Mouse (Mus musculus) CH12.LX (cell line): ENCODE data around the gene Mrpl3.

ENCODE experiments used
- E2F4 ChIP-seq: IDR thresholded peaks from 2 replicates; pipeline ENCODE4 v1.6.1; 2011; ENCODE audit warnings: low read depth, low read length, improper control_type of control experiment; ENCODE audit not compliant: insufficient replicate concordance
- NELFE ChIP-seq: IDR thresholded peaks from 2 replicates; pipeline ENCODE4 v1.6.1; 2011; ENCODE audit warnings: low read depth, low read length, improper control_type of control experiment
- POLR2A ChIP-seq: IDR thresholded peaks from 2 replicates; pipeline ENCODE4 v1.6.1; 2011; ENCODE audit warnings: low read depth, mild to moderate bottlenecking, improper control_type of control experiment, low read length

GRCm38 (mm10) chr9:105046014-105046413 is 7.0 kb upstream of the Mrpl3 start:
- TF ChIP-seq POLR2A (no peak), NELFE (no peak), E2F4 (no peak)
